Mouse (Mus musculus): ENCODE results near the gene Gm5624. TPM values are rescaled to one million over a fixed set of nuclear protein-coding genes. Genes with fewer than 3 reads are reported as not detected.

Gm5624 gene
- not detected in 2 replicates for polyA plus RNA-seq (2012; rRNA removed)

DNA sequence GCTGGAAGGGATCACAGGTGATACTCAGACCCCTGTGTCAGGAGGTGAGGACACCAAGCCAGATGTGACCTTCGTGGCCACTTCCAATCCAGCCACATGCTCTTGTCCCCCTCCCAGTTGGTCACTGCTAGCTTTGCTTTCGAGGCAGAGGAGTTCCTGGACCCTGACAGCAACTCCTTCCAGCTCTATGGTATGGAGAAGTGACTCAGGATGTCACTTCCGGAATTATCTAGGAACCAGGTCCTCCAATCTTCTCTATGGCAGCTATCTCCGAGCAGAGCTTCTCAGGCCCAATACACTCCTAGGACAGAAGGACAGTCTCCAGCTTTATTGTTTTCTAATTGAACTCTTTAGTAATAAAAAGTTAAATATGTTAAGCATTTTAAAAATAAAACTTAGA is at the start of gene Gm5624:
TSS of gene Gm5624 (minus strand) at position 202 of the 400 bp plus-strand sequence.

DNA sequence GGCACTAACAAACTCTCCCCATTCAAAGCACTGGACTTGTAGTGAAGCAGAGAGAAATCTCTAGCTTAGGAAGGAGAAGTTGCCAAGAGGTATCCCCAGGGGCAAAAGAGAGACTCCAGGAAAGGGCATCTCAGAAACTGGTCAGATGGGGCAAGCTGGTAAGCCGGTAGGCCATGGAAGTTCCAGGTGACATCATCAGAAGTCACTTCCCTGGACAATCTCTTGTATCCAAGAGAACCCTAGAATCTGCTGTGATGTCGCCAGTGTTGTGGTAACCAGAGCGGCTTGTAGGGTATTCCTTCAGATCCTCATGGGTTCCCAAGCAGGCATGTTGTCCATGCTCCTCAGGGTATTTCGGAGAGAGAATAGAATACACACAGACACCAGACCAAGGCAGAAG is 44.9 kb downstream of the Gm5624 start, which contains the start of gene Gm8247:
TSS of gene Gm8247 (plus strand) at position 301 of the 400 bp plus-strand sequence.

DNA sequence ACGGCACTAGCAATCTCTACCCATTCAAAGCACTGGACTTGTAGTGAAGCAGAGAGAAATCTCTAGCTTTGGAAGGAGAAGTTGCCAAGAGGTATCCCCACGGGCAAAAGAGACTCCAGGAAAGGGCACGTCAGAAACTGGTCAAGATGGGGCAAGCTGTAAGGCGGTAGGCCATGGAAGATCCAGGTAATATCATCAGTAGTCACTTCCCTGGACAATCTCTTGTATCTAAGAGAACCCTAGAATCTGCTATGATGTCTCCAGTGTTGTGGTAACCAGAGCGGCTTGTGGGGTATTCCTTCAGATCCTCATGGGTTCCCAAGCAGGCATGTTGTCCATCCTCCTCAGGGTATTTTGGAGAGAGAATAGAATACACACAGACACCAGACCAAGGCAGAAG is 109.8 kb downstream of the Gm5624 start, which contains the start of gene Gm17093:
TSS of gene Gm17093 (plus strand) at position 301 of the 400 bp plus-strand sequence.

Other genes with a start within 250 kb of the Gm5624 start
- gene Gm3371, start 217.2 kb downstream of the Gm5624 start, polyA plus RNA-seq (2012; rRNA removed), result not detected in 2 replicates
- not detected in 2 replicates for gene Gm8232, start 194.3 kb downstream of the Gm5624 start, polyA plus RNA-seq (2012; rRNA removed)
- gene BC061237, start 135.5 kb downstream of the Gm5624 start, polyA plus RNA-seq (2012; rRNA removed), result 0.12 TPM in 1 of 2 replicates, not detected in the other
- not detected in 2 replicates for gene Gm17093, start 109.7 kb downstream of the Gm5624 start, polyA plus RNA-seq (2012; rRNA removed)
- gene Gm8247, start 44.8 kb downstream of the Gm5624 start, polyA plus RNA-seq (2012; rRNA removed), result 0.10 TPM in 1 of 2 replicates, not detected in the other
- gene Gm8257, start 78.5 kb upstream of the Gm5624 start, polyA plus RNA-seq (2012; rRNA removed), result not detected in 2 replicates
- gene Gm8267, start 122.4 kb upstream of the Gm5624 start, polyA plus RNA-seq (2012; rRNA removed), result not detected in 2 replicates
- 0.25 and 0.38 TPM in 2 replicates for gene Ptgdr, start 231.4 kb upstream of the Gm5624 start, polyA plus RNA-seq (2012; rRNA removed)